Mouse (Mus musculus) testis, adult 2 months (tissue): Measurements from ENCODE around the gene Pdxdc1. TPM values are rescaled to one million over a fixed set of nuclear protein-coding genes. Genes with fewer than 3 reads are reported as not detected.
A peak's percentile ranks its signal among the peaks of the same experiment; 100 is the strongest.

ENCODE experiments used
- H3K27ac ChIP-seq: fragments of 200-500 bp; 2 replicates; pipeline ENCODE4 v1.5.1; 2012; ENCODE audit warnings: low read depth, low read length; ENCODE audit not compliant: control insufficient read depth, insufficient read depth
- H3K27me3 ChIP-seq: fragments of 200-500 bp; 2 replicates; pipeline ENCODE4 v1.6.1; 2012; ENCODE audit warnings: mild to moderate bottlenecking, low read length, moderate library complexity; ENCODE audit not compliant: control insufficient read depth, insufficient read depth
- H3K36me3 ChIP-seq: fragments of 200-500 bp; 2 replicates; pipeline ENCODE4 v1.6.1; 2012; ENCODE audit warnings: mild to moderate bottlenecking, low read length; ENCODE audit not compliant: control insufficient read depth, insufficient read depth
- H3K4me1 ChIP-seq: fragments of 200-500 bp; 2 replicates; pipeline ENCODE4 v1.6.1; 2012; ENCODE audit warnings: low read length; ENCODE audit not compliant: control insufficient read depth, insufficient read depth
- H3K4me3 ChIP-seq: fragments of 200-500 bp; 2 replicates; pipeline ENCODE4 v1.5.1; 2012; ENCODE audit warnings: low read depth, mild to moderate bottlenecking, low read length, moderate library complexity, mixed read lengths; ENCODE audit not compliant: control insufficient read depth
- CTCF ChIP-seq: fragments of 200-500 bp; IDR thresholded peaks from 2 replicates; pipeline ENCODE4 v1.5.1; 2012; ENCODE audit warnings: low read depth, mild to moderate bottlenecking, inconsistent platforms, low read length, moderate library complexity; ENCODE audit not compliant: control insufficient read depth, insufficient read depth, insufficient replicate concordance
- POLR2A ChIP-seq: fragments of 200-500 bp; IDR thresholded peaks from 2 replicates; pipeline ENCODE4 v1.6.1; 2012; ENCODE audit warnings: low read depth, mild to moderate bottlenecking, inconsistent platforms, low read length, moderate library complexity; ENCODE audit not compliant: control insufficient read depth
- polyA plus RNA-seq: library from polyadenylated mRNA; depleted of rRNA; stranded (reverse); fragments of >200 nt; gene quantifications from 2 replicates; pipeline ENCODE4 v1.2.3, GENCODE M21; 2012; rRNA removed

Pdxdc1 gene
- 180 and 182 TPM in 2 replicates for polyA plus RNA-seq

- H3K36me3 ChIP-seq, result no peaks in the 10 kb centered on the region
- H3K27me3 ChIP-seq, result no peaks in the 10 kb centered on the region
- H3K4me3 ChIP-seq, result peak within 1 kb of the TSS; percentile 99
- H3K27ac ChIP-seq, result peak within 1 kb of the TSS; percentile 97
- H3K4me1 ChIP-seq, result peaks cover 11% of the 10 kb centered on the region
- TF ChIP-seq POLR2A, result peak; percentile 64
- TF ChIP-seq CTCF, result no peak
These were observed at the start of gene Pdxdc1, which contains the start of gene Mpv17l for GRCm38 (mm10) chr16:13902888-13903483. Pdxdc1 (minus strand) TSS chr16:13903131. Mpv17l (plus strand) TSS chr16:13903161.

GRCm38 (mm10) chr16:13951245-13951644 lies 48.3 kb upstream of the Pdxdc1 start:
- H3K27me3 ChIP-seq, result no peaks in the 10 kb centered on the region
- no peak overlapping the region for H3K27ac ChIP-seq
- TF ChIP-seq POLR2A, result no peak
- TF ChIP-seq CTCF, result no peak
- H3K4me3 ChIP-seq, result no peak overlapping the region
- no peaks in the 10 kb centered on the region for H3K36me3 ChIP-seq
- no peaks in the 10 kb centered on the region for H3K4me1 ChIP-seq

DNA sequence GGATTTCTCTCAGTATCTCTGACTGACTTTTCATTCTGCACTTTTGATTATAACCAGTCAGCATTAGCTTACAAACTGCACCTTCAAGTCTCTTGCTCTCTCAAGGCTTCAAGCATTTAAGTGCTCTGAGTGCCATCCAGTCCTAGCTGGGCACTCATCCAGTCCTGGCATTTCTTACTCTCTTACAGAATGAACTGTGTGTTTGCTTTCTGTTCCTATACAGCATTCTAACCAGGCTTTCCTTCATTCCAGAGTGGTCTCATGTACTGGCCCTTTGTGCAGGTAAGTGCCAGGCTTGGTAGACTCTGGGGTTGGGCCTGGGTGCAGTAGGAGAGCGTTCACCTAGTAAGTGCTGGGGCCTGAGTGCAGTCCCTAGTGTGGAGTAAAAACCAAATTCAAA lies 43.4 kb upstream of the Pdxdc1 start:
- no peak overlapping the region for H3K27ac ChIP-seq
- TF ChIP-seq POLR2A (no peak), CTCF (no peak)
- H3K4me1 ChIP-seq, result peaks cover 2% of the 10 kb centered on the region
- no peak overlapping the region for H3K4me3 ChIP-seq
- H3K27me3 ChIP-seq, result no peaks in the 10 kb centered on the region
- no peaks in the 10 kb centered on the region for H3K36me3 ChIP-seq

DNA sequence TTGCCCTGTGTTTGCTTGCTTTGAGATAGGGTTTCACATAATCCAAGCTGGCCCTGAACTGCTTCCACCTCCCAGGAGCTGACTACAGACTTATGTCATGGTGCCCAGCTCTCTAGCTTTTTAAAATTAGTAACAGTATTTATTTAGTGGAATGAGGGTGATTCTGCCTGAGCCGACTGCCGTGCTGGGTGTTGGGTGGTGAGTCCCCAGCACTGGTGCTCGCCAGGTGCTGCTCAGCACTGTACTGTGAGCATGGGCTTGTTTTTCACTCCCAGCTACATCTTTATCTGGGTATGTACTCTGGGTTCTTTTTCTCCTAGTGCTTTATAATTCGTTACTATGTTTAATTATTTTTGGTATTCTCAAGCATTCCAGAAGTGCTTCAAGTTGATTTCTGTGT lies 42.2 kb upstream of the Pdxdc1 start:
- TF ChIP-seq POLR2A, result no peak
- no peak for TF ChIP-seq CTCF
- H3K4me3 ChIP-seq, result no peak overlapping the region
- H3K4me1 ChIP-seq, result peaks cover 9% of the 10 kb centered on the region
- no peak overlapping the region for H3K27ac ChIP-seq
- no peaks in the 10 kb centered on the region for H3K36me3 ChIP-seq
- H3K27me3 ChIP-seq, result no peaks in the 10 kb centered on the region

DNA sequence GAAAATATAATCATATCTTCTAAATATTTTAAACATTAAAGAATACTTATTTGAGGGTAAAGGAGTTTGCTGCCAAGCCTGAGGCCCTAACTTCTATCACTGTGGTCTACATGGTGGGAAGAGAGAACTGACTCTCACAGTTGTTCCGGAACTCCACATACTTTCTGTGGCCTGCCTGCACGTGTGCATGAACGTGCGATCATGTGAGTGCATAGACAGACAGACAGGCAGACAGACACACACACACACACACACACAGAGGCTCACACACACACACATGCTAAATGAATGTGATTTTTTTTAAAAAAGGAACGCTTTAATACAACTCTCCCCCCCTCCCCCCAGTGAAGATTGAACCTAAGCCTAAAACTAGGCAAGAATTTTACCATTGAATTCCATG lies 41.8 kb upstream of the Pdxdc1 start:
- H3K27ac ChIP-seq, result no peak overlapping the region

DNA sequence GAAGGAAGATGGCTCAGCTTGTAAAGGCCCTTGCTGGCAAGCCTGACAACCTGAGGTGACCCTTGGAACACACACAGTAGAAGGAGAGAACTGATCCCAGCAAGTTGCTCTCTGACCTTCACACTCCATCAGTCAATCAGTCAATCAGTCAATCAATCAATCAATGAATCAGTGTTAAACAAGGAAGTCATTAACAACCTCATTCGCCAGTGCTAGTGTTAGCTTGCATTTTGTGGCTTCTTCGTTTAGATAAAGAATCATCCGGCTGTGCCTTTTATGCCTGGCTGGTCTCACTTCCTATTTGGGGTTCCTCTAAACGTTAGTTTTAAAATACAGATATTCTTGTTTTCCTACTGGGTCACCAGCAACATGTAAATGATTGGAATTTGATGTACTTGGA lies 41.2 kb upstream of the Pdxdc1 start:
- peaks cover 11% of the 10 kb centered on the region for H3K4me1 ChIP-seq
- H3K36me3 ChIP-seq, result no peaks in the 10 kb centered on the region
- no peak overlapping the region for H3K4me3 ChIP-seq
- TF ChIP-seq POLR2A (no peak), CTCF (no peak)
- H3K27ac ChIP-seq, result no peak overlapping the region
- H3K27me3 ChIP-seq, result no peaks in the 10 kb centered on the region

More for the DNA sequence above, 41.8 kb upstream of the Pdxdc1 start:
- H3K27me3 ChIP-seq, result no peaks in the 10 kb centered on the region
- TF ChIP-seq CTCF (no peak), POLR2A (no peak)
- no peak overlapping the region for H3K4me3 ChIP-seq
- H3K4me1 ChIP-seq, result peaks cover 11% of the 10 kb centered on the region
- H3K36me3 ChIP-seq, result no peaks in the 10 kb centered on the region

DNA sequence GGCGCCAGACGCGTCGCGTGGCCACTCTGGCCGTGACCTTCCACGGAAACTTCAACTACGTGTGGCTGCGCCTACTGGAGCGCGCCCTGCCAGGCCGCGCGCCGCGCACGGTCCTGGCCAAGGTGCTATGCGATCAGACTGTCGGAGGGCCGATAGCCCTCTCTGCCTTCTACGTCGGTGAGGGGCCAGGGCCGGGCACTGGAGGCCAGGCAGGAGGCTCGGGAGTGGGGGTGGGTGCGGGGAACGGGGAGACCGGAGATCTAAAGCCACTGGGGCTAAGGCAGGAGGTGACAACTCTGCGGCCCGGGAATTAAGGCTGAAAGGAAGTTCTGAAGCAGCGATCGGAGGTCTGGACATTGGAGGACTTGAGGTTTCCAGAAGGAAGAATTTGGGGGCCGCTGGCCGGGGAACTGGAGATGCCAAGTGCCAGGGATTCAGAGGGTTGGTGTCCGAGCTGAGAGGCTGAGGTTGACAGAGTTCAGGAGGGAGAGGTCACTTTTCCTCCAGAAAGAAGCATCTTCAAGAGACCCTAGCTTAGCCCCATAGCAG lies 38.0 kb upstream of the Pdxdc1 start:
- Histone ChIP-seq H3K27ac (no peak overlapping the region), H3K4me1 (peaks cover 11% of the 10 kb centered on the region), H3K27me3 (no peaks in the 10 kb centered on the region), H3K36me3 (no peaks in the 10 kb centered on the region), H3K4me3 (peak overlapping the region; percentile 80)
- TF ChIP-seq POLR2A (no peak), CTCF (no peak)

- Histone ChIP-seq H3K4me1 (peaks cover 11% of the 10 kb centered on the region), H3K27ac (no peak overlapping the region), H3K36me3 (no peaks in the 10 kb centered on the region), H3K4me3 (peak overlapping the region; percentile 80), H3K27me3 (no peaks in the 10 kb centered on the region)
- TF ChIP-seq CTCF (no peak), POLR2A (no peak)
These were observed 37.4 kb upstream of the Pdxdc1 start for GRCm38 (mm10) chr16:13940139-13940846.
